Mouse (Mus musculus): ENCODE data around the gene Prkar1b. TPM values are rescaled to one million over a fixed set of nuclear protein-coding genes. Genes with fewer than 3 reads are reported as not detected.

Prkar1b gene
- polyA plus RNA-seq, 1 experiment: 9.4 TPM

GRCm38 (mm10) chr5:139110140-139110855, 39.5 kb downstream of the Prkar1b start:
- 90% methylated on average over 2 of the region's 2 CpGs for WGBS
- Histone ChIP-seq H3K27ac (ENCODE audit: insufficient read depth, low read length) (no peak overlapping the region), H3K27me3 (ENCODE audit: control insufficient read depth, insufficient read depth, low read length) (no peaks in the 10 kb centered on the region), H3K36me3 (ENCODE audit: control insufficient read depth, insufficient read depth, low read length) (no peaks in the 10 kb centered on the region), H3K4me3 (ENCODE audit: extremely low read depth, insufficient read depth, insufficient read length) (no peak overlapping the region), H3K4me1 (ENCODE audit: control insufficient read depth, insufficient read depth, insufficient read length) (no peaks in the 10 kb centered on the region; the same call in 1 of the 2 replicates)
- DNase-seq (ENCODE audit: low read depth in 1 of 2, low spot score in 2 of 2): no peak
- TF ChIP-seq POLR2A (IDR thresholded peaks at IDR 0.05; ENCODE audit: low read depth, low read length) (no peak), CTCF (IDR thresholded peaks at IDR 0.05; ENCODE audit: extremely low read depth, insufficient read depth, insufficient read length, insufficient replicate concordance) (no peak)

- Histone ChIP-seq H3K4me3 (ENCODE audit: extremely low read depth, insufficient read depth, insufficient read length) (no peak overlapping the region), H3K4me1 (ENCODE audit: control insufficient read depth, insufficient read depth, insufficient read length) (no peaks in the 10 kb centered on the region; the same call in 1 of the 2 replicates), H3K36me3 (ENCODE audit: control insufficient read depth, insufficient read depth, low read length) (no peaks in the 10 kb centered on the region), H3K27me3 (ENCODE audit: control insufficient read depth, insufficient read depth, low read length) (no peaks in the 10 kb centered on the region), H3K27ac (ENCODE audit: insufficient read depth, low read length) (no peak overlapping the region)
- 49% methylated on average over 9 of the region's 9 CpGs for WGBS
- no peak for DNase-seq (ENCODE audit: low read depth in 1 of 2, low spot score in 2 of 2)
- TF ChIP-seq CTCF (IDR thresholded peaks at IDR 0.05; ENCODE audit: extremely low read depth, insufficient read depth, insufficient read length, insufficient replicate concordance): no peak
Measured at GRCm38 (mm10) chr5:139107815-139108214, 42.0 kb downstream of the Prkar1b start.

GRCm38 (mm10) chr5:139101783-139102182, 48.0 kb downstream of the Prkar1b start:
- WGBS: 90% methylated on average over 6 of the region's 6 CpGs
- Histone ChIP-seq H3K4me1 (ENCODE audit: control insufficient read depth, insufficient read depth, insufficient read length) (no peaks in the 10 kb centered on the region), H3K36me3 (ENCODE audit: control insufficient read depth, insufficient read depth, low read length) (no peaks in the 10 kb centered on the region), H3K4me3 (ENCODE audit: extremely low read depth, insufficient read depth, insufficient read length) (no peak overlapping the region), H3K27me3 (ENCODE audit: control insufficient read depth, insufficient read depth, low read length) (no peaks in the 10 kb centered on the region), H3K27ac (ENCODE audit: insufficient read depth, low read length) (no peak overlapping the region)
- DNase-seq (ENCODE audit: low read depth in 1 of 2, low spot score in 2 of 2): no peak
- TF ChIP-seq CTCF (IDR thresholded peaks at IDR 0.05; ENCODE audit: extremely low read depth, insufficient read depth, insufficient read length, insufficient replicate concordance): no peak
- no peak for TF ChIP-seq POLR2A (IDR thresholded peaks at IDR 0.05; ENCODE audit: low read depth, low read length)

- WGBS: 22% methylated on average over 12 of the region's 12 CpGs
- Histone ChIP-seq H3K27me3 (ENCODE audit: control insufficient read depth, insufficient read depth, low read length) (no peaks in the 10 kb centered on the region), H3K27ac (ENCODE audit: insufficient read depth, low read length) (no peak overlapping the region), H3K36me3 (ENCODE audit: control insufficient read depth, insufficient read depth, low read length) (no peaks in the 10 kb centered on the region), H3K4me1 (ENCODE audit: control insufficient read depth, insufficient read depth, insufficient read length) (no peaks in the 10 kb centered on the region), H3K4me3 (ENCODE audit: extremely low read depth, insufficient read depth, insufficient read length) (no peak overlapping the region)
- DNase-seq (ENCODE audit: low read depth in 1 of 2, low spot score in 2 of 2): no peak
- no peak for TF ChIP-seq POLR2A (IDR thresholded peaks at IDR 0.05; ENCODE audit: low read depth, low read length)
- no peak for TF ChIP-seq CTCF (IDR thresholded peaks at IDR 0.05; ENCODE audit: extremely low read depth, insufficient read depth, insufficient read length, insufficient replicate concordance)
Measured at GRCm38 (mm10) chr5:139098991-139099972, 50.5 kb downstream of the Prkar1b start.

- no peak for DNase-seq (ENCODE audit: low read depth in 1 of 2, low spot score in 2 of 2)
- Histone ChIP-seq H3K27me3 (ENCODE audit: control insufficient read depth, insufficient read depth, low read length) (no peaks in the 10 kb centered on the region), H3K4me3 (ENCODE audit: extremely low read depth, insufficient read depth, insufficient read length) (no peak overlapping the region), H3K4me1 (ENCODE audit: control insufficient read depth, insufficient read depth, insufficient read length) (no peaks in the 10 kb centered on the region), H3K27ac (ENCODE audit: insufficient read depth, low read length) (no peak overlapping the region), H3K36me3 (ENCODE audit: control insufficient read depth, insufficient read depth, low read length) (no peaks in the 10 kb centered on the region)
- no peak for TF ChIP-seq POLR2A (IDR thresholded peaks at IDR 0.05; ENCODE audit: low read depth, low read length)
- no peak for TF ChIP-seq CTCF (IDR thresholded peaks at IDR 0.05; ENCODE audit: extremely low read depth, insufficient read depth, insufficient read length, insufficient replicate concordance)
- 87% methylated on average over 8 of the region's 8 CpGs for WGBS
Measured at GRCm38 (mm10) chr5:139095297-139096110, 54.3 kb downstream of the Prkar1b start.

GRCm38 (mm10) chr5:139093534-139093933, 56.3 kb downstream of the Prkar1b start:
- Histone ChIP-seq H3K27me3 (ENCODE audit: control insufficient read depth, insufficient read depth, low read length) (no peaks in the 10 kb centered on the region), H3K36me3 (ENCODE audit: control insufficient read depth, insufficient read depth, low read length) (no peaks in the 10 kb centered on the region), H3K4me1 (ENCODE audit: control insufficient read depth, insufficient read depth, insufficient read length) (no peaks in the 10 kb centered on the region), H3K4me3 (ENCODE audit: extremely low read depth, insufficient read depth, insufficient read length) (no peak overlapping the region), H3K27ac (ENCODE audit: insufficient read depth, low read length) (no peak overlapping the region)
- 72% methylated on average over 4 of the region's 4 CpGs for WGBS
- TF ChIP-seq POLR2A (IDR thresholded peaks at IDR 0.05; ENCODE audit: low read depth, low read length): no peak
- no peak for TF ChIP-seq CTCF (IDR thresholded peaks at IDR 0.05; ENCODE audit: extremely low read depth, insufficient read depth, insufficient read length, insufficient replicate concordance)
- no peak for DNase-seq (ENCODE audit: low read depth in 1 of 2, low spot score in 2 of 2)

Data from spleen, adult 2 months (tissue).